Mouse (Mus musculus): ENCODE results near the gene Cbwd1. TPM values are rescaled to one million over a fixed set of nuclear protein-coding genes. Genes with fewer than 3 reads are reported as not detected.

Gene Cbwd1
- polyA plus RNA-seq, 1 experiment from 2014 or later, result 20.7 TPM

GRCm38 (mm10) chr19:24983857-24984498 is 22.6 kb upstream of the Cbwd1 start:
- 74% methylated on average over 7 of the region's 7 CpGs for WGBS

GRCm38 (mm10) chr19:24983050-24983449 is 21.6 kb upstream of the Cbwd1 start:
- H3K9me3 ChIP-seq (ENCODE audit: control insufficient read depth, low read length), result no peaks in the 10 kb centered on the region
- H3K9ac ChIP-seq (ENCODE audit: low read length), result no peak overlapping the region
- H3K4me3 ChIP-seq (ENCODE audit: low read depth, low read length), result no peak overlapping the region
- no peaks in the 10 kb centered on the region for H3K36me3 ChIP-seq (ENCODE audit: control insufficient read depth, insufficient read depth, low read length)
- no peak for DNase-seq (ENCODE audit: low spot score)
- WGBS, result 82% methylated on average over 4 of the region's 4 CpGs
- no peaks in the 10 kb centered on the region; the same call in 1 of the 2 replicates for H3K4me1 ChIP-seq (ENCODE audit: control insufficient read depth, insufficient read depth, low read length)
- no peak overlapping the region for H3K27ac ChIP-seq (ENCODE audit: low read depth, low read length)
- ATAC-seq (ENCODE audit: insufficient read depth, low FRiP score, low TSS enrichment), result no peak
- H3K4me2 ChIP-seq (ENCODE audit: low read depth), result no peak overlapping the region
- H3K27me3 ChIP-seq (ENCODE audit: control insufficient read depth, insufficient read depth, low read length), result no peaks in the 10 kb centered on the region

More at GRCm38 (mm10) chr19:24983857-24984498, 22.6 kb upstream of the Cbwd1 start:
- no peak overlapping the region for H3K4me2 ChIP-seq (ENCODE audit: low read depth)
- no peak for ATAC-seq (ENCODE audit: insufficient read depth, low FRiP score, low TSS enrichment)
- H3K4me1 ChIP-seq (ENCODE audit: control insufficient read depth, insufficient read depth, low read length), result no peaks in the 10 kb centered on the region; the same call in 1 of the 2 replicates
- no peak for DNase-seq (ENCODE audit: low spot score)
- H3K36me3 ChIP-seq (ENCODE audit: control insufficient read depth, insufficient read depth, low read length), result no peaks in the 10 kb centered on the region
- no peaks in the 10 kb centered on the region for H3K27me3 ChIP-seq (ENCODE audit: control insufficient read depth, insufficient read depth, low read length)
- H3K4me3 ChIP-seq (ENCODE audit: low read depth, low read length), result no peak overlapping the region
- no peak overlapping the region for H3K9ac ChIP-seq (ENCODE audit: low read length)
- H3K9me3 ChIP-seq (ENCODE audit: control insufficient read depth, low read length), result no peaks in the 10 kb centered on the region
- no peak overlapping the region for H3K27ac ChIP-seq (ENCODE audit: low read depth, low read length)

DNA sequence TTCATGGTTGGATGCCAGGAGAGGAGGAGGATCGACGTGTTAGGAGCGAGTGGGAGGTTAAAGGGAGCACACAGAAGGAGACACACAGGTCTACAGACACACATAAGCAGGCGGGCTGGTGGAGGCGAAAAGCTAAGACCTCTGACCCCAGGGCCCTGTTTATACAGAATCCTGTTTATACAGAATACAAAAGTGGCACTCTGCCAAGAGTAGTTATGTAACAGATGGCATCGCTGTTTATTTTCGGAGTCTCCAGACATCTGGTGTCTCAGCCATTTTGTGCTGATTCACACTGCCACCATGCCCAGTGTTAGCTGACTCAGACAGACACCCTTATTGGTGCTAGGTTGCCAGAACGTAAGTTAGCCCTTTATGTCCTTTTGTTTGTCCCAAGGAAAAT is 19.9 kb upstream of the Cbwd1 start:
- H3K9me3 ChIP-seq (ENCODE audit: control insufficient read depth, low read length), result no peaks in the 10 kb centered on the region
- WGBS, result 61% methylated on average over 8 of the region's 8 CpGs
- H3K27ac ChIP-seq (ENCODE audit: low read depth, low read length), result no peak overlapping the region
- no peaks in the 10 kb centered on the region for H3K27me3 ChIP-seq (ENCODE audit: control insufficient read depth, insufficient read depth, low read length)
- H3K4me1 ChIP-seq (ENCODE audit: control insufficient read depth, insufficient read depth, low read length), result no peaks in the 10 kb centered on the region; the same call in 1 of the 2 replicates
- H3K36me3 ChIP-seq (ENCODE audit: control insufficient read depth, insufficient read depth, low read length), result no peaks in the 10 kb centered on the region
- H3K9ac ChIP-seq (ENCODE audit: low read length), result no peak overlapping the region
- H3K4me3 ChIP-seq (ENCODE audit: low read depth, low read length), result no peak overlapping the region
- DNase-seq (ENCODE audit: low spot score) (no peak), ATAC-seq (ENCODE audit: insufficient read depth, low FRiP score, low TSS enrichment) (no peak)
- no peak overlapping the region for H3K4me2 ChIP-seq (ENCODE audit: low read depth)

GRCm38 (mm10) chr19:24978852-24979842 is 17.7 kb upstream of the Cbwd1 start:
- 92% methylated on average over 10 of the region's 10 CpGs for WGBS
- Histone ChIP-seq H3K27ac (ENCODE audit: low read depth, low read length) (no peak overlapping the region), H3K27me3 (ENCODE audit: control insufficient read depth, insufficient read depth, low read length) (no peaks in the 10 kb centered on the region), H3K4me1 (ENCODE audit: control insufficient read depth, insufficient read depth, low read length) (no peaks in the 10 kb centered on the region; the same call in 1 of the 2 replicates), H3K36me3 (ENCODE audit: control insufficient read depth, insufficient read depth, low read length) (no peaks in the 10 kb centered on the region), H3K9ac (ENCODE audit: low read length) (no peak overlapping the region), H3K4me2 (ENCODE audit: low read depth) (no peak overlapping the region), H3K4me3 (ENCODE audit: low read depth, low read length) (no peak overlapping the region), H3K9me3 (ENCODE audit: control insufficient read depth, low read length) (no peaks in the 10 kb centered on the region)
- no peak for ATAC-seq (ENCODE audit: insufficient read depth, low FRiP score, low TSS enrichment)
- DNase-seq (ENCODE audit: low spot score), result no peak

GRCm38 (mm10) chr19:24977991-24978390 is 16.6 kb upstream of the Cbwd1 start:
- WGBS, result 69% methylated on average over 11 of the region's 11 CpGs
- H3K9ac ChIP-seq (ENCODE audit: low read length), result no peak overlapping the region
- no peaks in the 10 kb centered on the region for H3K27me3 ChIP-seq (ENCODE audit: control insufficient read depth, insufficient read depth, low read length)
- no peak overlapping the region for H3K4me2 ChIP-seq (ENCODE audit: low read depth)
- DNase-seq (ENCODE audit: low spot score) (no peak), ATAC-seq (ENCODE audit: insufficient read depth, low FRiP score, low TSS enrichment) (no peak)
- no peak overlapping the region for H3K4me3 ChIP-seq (ENCODE audit: low read depth, low read length)
- no peaks in the 10 kb centered on the region; the same call in 1 of the 2 replicates for H3K4me1 ChIP-seq (ENCODE audit: control insufficient read depth, insufficient read depth, low read length)
- H3K36me3 ChIP-seq (ENCODE audit: control insufficient read depth, insufficient read depth, low read length), result no peaks in the 10 kb centered on the region
- H3K9me3 ChIP-seq (ENCODE audit: control insufficient read depth, low read length), result no peaks in the 10 kb centered on the region
- H3K27ac ChIP-seq (ENCODE audit: low read depth, low read length), result no peak overlapping the region

- Histone ChIP-seq H3K4me2 (ENCODE audit: low read depth) (no peak overlapping the region), H3K27me3 (ENCODE audit: control insufficient read depth, insufficient read depth, low read length) (no peaks in the 10 kb centered on the region), H3K36me3 (ENCODE audit: control insufficient read depth, insufficient read depth, low read length) (no peaks in the 10 kb centered on the region), H3K4me1 (ENCODE audit: control insufficient read depth, insufficient read depth, low read length) (no peaks in the 10 kb centered on the region), H3K4me3 (ENCODE audit: low read depth, low read length) (no peak overlapping the region), H3K9ac (ENCODE audit: low read length) (no peak overlapping the region), H3K9me3 (ENCODE audit: control insufficient read depth, low read length) (no peaks in the 10 kb centered on the region), H3K27ac (ENCODE audit: low read depth, low read length) (no peak overlapping the region)
- ATAC-seq (ENCODE audit: insufficient read depth, low FRiP score, low TSS enrichment) (no peak), DNase-seq (ENCODE audit: low spot score) (no peak)
- WGBS, result 86% methylated on average over 3 of the region's 3 CpGs
Measured at GRCm38 (mm10) chr19:24972701-24973390, 11.4 kb upstream of the Cbwd1 start.

DNA sequence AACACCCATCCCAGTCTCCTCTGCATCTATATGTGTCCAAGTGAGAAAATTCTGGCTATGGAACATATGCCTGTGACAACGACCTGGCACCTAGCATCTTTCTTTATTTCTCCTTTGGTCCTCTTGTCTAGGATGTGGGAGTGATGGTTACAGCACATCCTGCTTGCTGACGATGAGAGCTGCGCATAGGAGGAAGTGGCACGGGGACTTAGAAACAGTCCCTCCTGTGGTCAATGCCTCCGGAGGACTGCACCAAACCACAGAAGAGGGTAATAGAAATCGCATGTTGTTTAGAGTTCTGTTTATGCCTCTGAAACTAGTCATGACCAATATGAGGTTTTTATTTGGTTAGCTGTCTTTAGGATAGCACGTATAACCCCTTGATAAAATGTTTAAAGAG is 9.9 kb upstream of the Cbwd1 start:
- Histone ChIP-seq H3K4me1 (ENCODE audit: control insufficient read depth, insufficient read depth, low read length) (no peaks in the 10 kb centered on the region), H3K4me3 (ENCODE audit: low read depth, low read length) (no peak overlapping the region), H3K36me3 (ENCODE audit: control insufficient read depth, insufficient read depth, low read length) (no peaks in the 10 kb centered on the region), H3K9me3 (ENCODE audit: control insufficient read depth, low read length) (no peaks in the 10 kb centered on the region), H3K9ac (ENCODE audit: low read length) (no peak overlapping the region), H3K4me2 (ENCODE audit: low read depth) (no peak overlapping the region), H3K27ac (ENCODE audit: low read depth, low read length) (no peak overlapping the region), H3K27me3 (ENCODE audit: control insufficient read depth, insufficient read depth, low read length) (no peaks in the 10 kb centered on the region)
- DNase-seq (ENCODE audit: low spot score) (no peak), ATAC-seq (ENCODE audit: insufficient read depth, low FRiP score, low TSS enrichment) (no peak)
- WGBS, result 90% methylated on average over 7 of the region's 7 CpGs

DNA sequence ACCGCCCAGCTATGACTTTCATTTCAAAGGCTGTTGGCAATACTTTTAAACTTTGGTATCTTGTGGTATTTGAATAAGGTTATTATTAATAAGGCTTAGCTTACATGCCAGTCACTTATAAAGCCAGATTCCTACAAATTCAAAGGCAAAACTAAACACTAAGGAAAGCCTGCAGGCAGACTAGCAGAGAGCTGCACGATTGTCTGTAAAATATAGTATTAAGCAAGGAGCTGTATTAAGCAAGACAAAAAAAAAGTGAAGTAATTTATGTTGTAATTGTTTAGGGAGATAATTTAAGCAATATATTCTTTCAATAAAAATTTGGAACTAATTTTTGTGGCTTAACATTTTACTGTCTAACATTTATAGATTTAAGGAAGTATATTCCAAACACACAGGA is 5.5 kb upstream of the Cbwd1 start:
- 93% methylated on average over 2 of the region's 2 CpGs for WGBS
- Histone ChIP-seq H3K9me3 (ENCODE audit: control insufficient read depth, low read length) (no peaks in the 10 kb centered on the region), H3K4me3 (ENCODE audit: low read depth, low read length) (no peak overlapping the region), H3K27ac (ENCODE audit: low read depth, low read length) (no peak overlapping the region), H3K36me3 (ENCODE audit: control insufficient read depth, insufficient read depth, low read length) (no peaks in the 10 kb centered on the region), H3K9ac (ENCODE audit: low read length) (no peak overlapping the region), H3K27me3 (ENCODE audit: control insufficient read depth, insufficient read depth, low read length) (no peaks in the 10 kb centered on the region), H3K4me1 (ENCODE audit: control insufficient read depth, insufficient read depth, low read length) (no peaks in the 10 kb centered on the region), H3K4me2 (ENCODE audit: low read depth) (no peak overlapping the region)
- no peak for ATAC-seq (ENCODE audit: insufficient read depth, low FRiP score, low TSS enrichment)
- DNase-seq (ENCODE audit: low spot score), result no peak
